Mouse (Mus musculus) erythroblast, embryonic 14.5 days (primary cell): ENCODE data around the gene Asf1b. TPM values are rescaled to one million over a fixed set of nuclear protein-coding genes. Genes with fewer than 3 reads are reported as not detected.
"Not testable (repeated sequence)": the region's sequence is repeated elsewhere in the genome, so short reads cannot be mapped to it uniquely, and the experiment has no call there.

ENCODE experiments used
- H3K27me3 ChIP-seq: 2 replicates; pipeline ENCODE4 v1.6.1; 2012; ENCODE audit warnings: inconsistent platforms; ENCODE audit not compliant: control insufficient read depth
- H3K36me3 ChIP-seq: 2 replicates; pipeline ENCODE4 v1.6.1; 2012; ENCODE audit warnings: mild to moderate bottlenecking, inconsistent platforms; ENCODE audit not compliant: control insufficient read depth
- H3K4me1 ChIP-seq: 2 replicates; pipeline ENCODE4 v1.6.1; 2012; ENCODE audit warnings: inconsistent platforms; ENCODE audit not compliant: control insufficient read depth
- H3K4me3 ChIP-seq: replicated peaks from 2 replicates; pipeline ENCODE3; 2012; ENCODE audit warnings: moderate library complexity, mild to moderate bottlenecking, inconsistent platforms
- H3K9me3 ChIP-seq: 2 replicates; pipeline ENCODE4 v1.6.1; 2012; ENCODE audit warnings: low read length, inconsistent platforms, mixed read lengths; ENCODE audit not compliant: control insufficient read depth
- GATA1 ChIP-seq: IDR thresholded peaks from 2 replicates; pipeline ENCODE4 v1.6.1; 2012; ENCODE audit warnings: low read length, inconsistent platforms, mixed read lengths
- TAL1 ChIP-seq: IDR thresholded peaks from 3 replicates; pipeline ENCODE4 v1.6.1; 2012; ENCODE audit warnings: low read length, inconsistent platforms, mixed read lengths
- polyA plus RNA-seq: library from polyadenylated mRNA; stranded (reverse); fragments of >175 nt; gene quantifications from 2 replicates; pipeline ENCODE4 v1.2.3, GENCODE M21; 2012

Asf1b gene
- polyA plus RNA-seq, 1 experiment, result 56.4 TPM

DNA sequence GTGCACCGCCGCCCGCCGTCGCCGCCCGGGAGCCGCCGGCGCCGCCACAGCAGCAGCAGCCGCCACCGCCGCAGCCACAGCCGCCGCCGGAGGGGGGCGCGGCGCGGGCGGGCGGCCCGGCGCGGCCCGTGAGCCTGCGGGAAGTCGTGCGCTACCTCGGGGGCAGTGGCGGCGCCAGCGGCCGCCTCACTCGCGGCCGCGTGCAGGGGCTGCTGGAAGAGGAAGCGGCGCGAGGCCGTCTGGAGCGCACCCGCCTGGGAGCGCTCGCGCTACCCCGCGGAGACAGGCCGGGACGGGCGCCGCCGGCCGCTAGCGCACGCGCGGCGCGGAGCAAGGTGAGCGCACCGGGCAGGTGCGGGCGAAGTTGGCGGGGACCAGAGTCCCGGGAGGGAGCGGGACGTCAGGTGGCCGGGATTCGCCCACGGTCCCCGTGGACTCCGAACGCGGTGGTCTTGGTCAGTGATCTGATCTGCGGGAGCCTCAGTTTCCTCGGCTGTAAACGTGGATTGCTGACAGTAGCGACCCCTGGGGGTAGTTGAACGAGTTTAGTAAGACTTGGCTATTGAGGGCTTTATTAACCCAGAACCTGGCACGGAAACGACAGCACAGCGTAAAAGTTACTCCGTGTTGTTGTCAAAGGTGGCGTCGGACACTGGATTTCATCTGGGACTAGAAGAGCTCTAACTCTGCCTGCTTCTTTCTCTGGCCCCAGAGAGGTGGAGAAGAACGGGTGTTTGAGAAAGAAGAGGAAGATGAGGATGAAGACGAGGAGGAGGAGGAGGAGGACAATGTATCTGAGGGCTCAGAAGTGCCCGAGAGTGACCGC is 43.1 kb downstream of the Asf1b start:
- H3K36me3 ChIP-seq, result peaks cover 70% of the 10 kb centered on the region

GRCm38 (mm10) chr8:83999057-83999705 is 43.9 kb downstream of the Asf1b start:
- Histone ChIP-seq H3K36me3 (peaks cover 73% of the 10 kb centered on the region), H3K4me1 (peaks cover 65% of the 10 kb centered on the region), H3K27me3 (no peaks in the 10 kb centered on the region), H3K4me3 (peak overlapping the region; percentile 91), H3K9me3 (peaks cover 4% of the 10 kb centered on the region; the same call in 1 of the 2 replicates)
- TF ChIP-seq TAL1 (no peak), GATA1 (no peak)

More for the DNA sequence above, 43.1 kb downstream of the Asf1b start:
- peaks cover 4% of the 10 kb centered on the region; the same call in 1 of the 2 replicates for H3K9me3 ChIP-seq
- H3K27me3 ChIP-seq, result no peaks in the 10 kb centered on the region
- TF ChIP-seq TAL1 (no peak), GATA1 (no peak)
- H3K4me1 ChIP-seq, result peaks cover 64% of the 10 kb centered on the region
- H3K4me3 ChIP-seq, result peak overlapping the region; percentile 91

DNA sequence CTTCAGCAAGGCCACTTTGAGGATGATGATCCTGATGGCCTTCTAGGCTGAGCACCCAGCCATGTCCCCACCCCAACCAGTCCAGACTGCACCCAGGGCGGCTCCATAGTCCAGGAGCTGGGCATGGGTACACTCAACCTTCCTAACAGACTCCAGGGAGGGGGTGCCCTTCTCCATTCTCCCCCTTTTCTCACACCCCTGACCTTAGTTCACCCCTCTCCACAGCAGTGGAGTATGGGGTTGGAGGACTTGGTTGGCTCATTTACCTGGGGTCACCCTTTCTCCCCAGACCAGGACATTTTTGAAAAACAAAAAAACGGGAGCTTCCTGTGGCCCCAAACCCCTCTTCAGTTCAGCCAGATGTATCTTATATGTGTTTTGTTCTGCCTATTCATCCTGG is 44.5 kb downstream of the Asf1b start:
- peaks cover 4% of the 10 kb centered on the region; the same call in 1 of the 2 replicates for H3K9me3 ChIP-seq
- no peaks in the 10 kb centered on the region for H3K27me3 ChIP-seq
- no peak for TF ChIP-seq TAL1
- H3K4me1 ChIP-seq, result peaks cover 68% of the 10 kb centered on the region
- H3K4me3 ChIP-seq, result peak overlapping the region; percentile 91
- peaks cover 69% of the 10 kb centered on the region for H3K36me3 ChIP-seq

- Histone ChIP-seq H3K36me3 (peaks cover 61% of the 10 kb centered on the region), H3K4me3 (no peak within 1 kb of the TSS), H3K27me3 (no peaks in the 10 kb centered on the region)
These were observed 46.1 kb downstream of the Asf1b start, which contains the start of gene 1700067K01Rik for GRCm38 (mm10) chr8:84001281-84002000. Gene 1700067K01Rik (plus strand): TSS chr8:84001502.

DNA sequence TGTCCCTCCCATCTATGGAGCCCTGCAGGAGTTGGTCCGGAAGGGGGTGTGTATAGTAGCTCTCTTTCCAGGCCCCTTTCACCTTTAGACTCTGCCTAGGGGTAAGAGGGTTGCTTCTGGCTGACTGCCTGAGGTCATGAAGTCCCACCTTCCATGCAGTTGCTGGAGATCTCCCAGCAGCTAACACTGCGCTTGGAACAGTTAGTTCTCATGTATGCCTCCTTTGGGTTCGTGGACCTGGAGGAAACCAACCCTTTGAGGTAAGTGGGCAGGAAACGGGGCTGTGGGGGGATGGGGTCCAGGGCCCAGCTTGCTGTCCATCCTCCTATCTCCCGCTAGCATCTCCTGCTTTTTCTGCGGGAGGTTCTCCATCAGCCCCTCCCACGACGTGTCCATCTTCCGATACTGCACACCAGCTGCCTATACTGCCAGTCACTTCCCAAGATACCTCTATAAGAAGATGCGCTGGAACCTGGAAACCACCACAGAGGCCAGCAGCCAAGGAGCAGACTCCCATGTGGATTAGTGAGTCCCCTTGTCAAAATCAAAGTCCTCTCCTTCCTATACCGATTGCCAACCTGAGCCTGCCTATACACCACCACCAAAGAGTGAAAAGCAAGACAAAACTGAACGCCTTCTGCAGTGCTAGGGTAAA is 47.8 kb downstream of the Asf1b start:
- TF ChIP-seq GATA1, result no peak
- TF ChIP-seq TAL1, result no peak
- Histone ChIP-seq H3K4me3 (no peak overlapping the region), H3K27me3 (no peaks in the 10 kb centered on the region), H3K36me3 (peaks cover 61% of the 10 kb centered on the region), H3K9me3 (peaks cover 4% of the 10 kb centered on the region; the same call in 1 of the 2 replicates), H3K4me1 (peaks cover 58% of the 10 kb centered on the region)

More at GRCm38 (mm10) chr8:84001281-84002000, 46.1 kb downstream of the Asf1b start, which contains the start of gene 1700067K01Rik:
- Histone ChIP-seq H3K4me1 (peaks cover 61% of the 10 kb centered on the region), H3K9me3 (peaks cover 4% of the 10 kb centered on the region; the same call in 1 of the 2 replicates)
- no peak for TF ChIP-seq TAL1
- no peak for TF ChIP-seq GATA1

- H3K36me3 ChIP-seq, result peaks cover 57% of the 10 kb centered on the region
- H3K27me3 ChIP-seq, result peaks cover 5% of the 10 kb centered on the region
- peak overlapping the region; percentile 65 for H3K4me3 ChIP-seq
- no peak for TF ChIP-seq GATA1
- H3K4me1 ChIP-seq, result peaks cover 53% of the 10 kb centered on the region
- peaks cover 4% of the 10 kb centered on the region; the same call in 1 of the 2 replicates for H3K9me3 ChIP-seq
These were observed 48.4 kb downstream of the Asf1b start for GRCm38 (mm10) chr8:84003612-84004246.

GRCm38 (mm10) chr8:84004533-84005201 is 49.4 kb downstream of the Asf1b start:
- TF ChIP-seq GATA1 (no peak), TAL1 (no peak)

DNA sequence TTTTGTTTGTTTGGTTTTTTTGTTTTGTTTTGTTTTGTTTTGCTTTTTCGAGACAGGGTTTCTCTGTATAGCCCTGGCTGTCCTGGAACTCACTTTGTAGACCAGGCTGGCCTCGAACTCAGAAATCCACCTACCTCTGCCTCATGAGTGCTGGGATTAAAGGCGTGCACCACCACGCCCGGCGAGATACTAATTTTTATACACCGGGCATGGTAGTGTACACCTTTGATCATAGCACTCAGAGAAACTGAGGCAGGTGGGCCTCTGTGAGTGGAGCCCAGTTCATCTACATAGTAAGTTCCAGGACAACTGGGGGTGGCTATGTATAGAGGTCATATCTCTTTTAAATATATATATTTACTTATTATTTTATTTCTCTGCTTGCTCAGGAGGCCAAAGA is 50.2 kb downstream of the Asf1b start:
- not testable (repeated sequence) for H3K9me3 ChIP-seq, H3K4me3 ChIP-seq
- Histone ChIP-seq H3K27me3 (peaks cover 20% of the 10 kb centered on the region), H3K36me3 (peaks cover 39% of the 10 kb centered on the region), H3K4me1 (peaks cover 41% of the 10 kb centered on the region)

More at GRCm38 (mm10) chr8:84004533-84005201, 49.4 kb downstream of the Asf1b start:
- Histone ChIP-seq H3K36me3 (peaks cover 48% of the 10 kb centered on the region), H3K9me3 (peaks cover 4% of the 10 kb centered on the region; the same call in 1 of the 2 replicates), H3K4me3 (peak overlapping the region; percentile 65), H3K27me3 (peaks cover 12% of the 10 kb centered on the region), H3K4me1 (peaks cover 43% of the 10 kb centered on the region)
